Mouse (Mus musculus) layer of hippocampus, adult 9-10 months (tissue): ENCODE measurements around the gene Slc35b2.

Source experiments
- DNase-seq: peaks from one replicate; pipeline ENCODE4 v3.0.0; 2022; ENCODE audit warnings: low spot score

Slc35b2 gene

DNA sequence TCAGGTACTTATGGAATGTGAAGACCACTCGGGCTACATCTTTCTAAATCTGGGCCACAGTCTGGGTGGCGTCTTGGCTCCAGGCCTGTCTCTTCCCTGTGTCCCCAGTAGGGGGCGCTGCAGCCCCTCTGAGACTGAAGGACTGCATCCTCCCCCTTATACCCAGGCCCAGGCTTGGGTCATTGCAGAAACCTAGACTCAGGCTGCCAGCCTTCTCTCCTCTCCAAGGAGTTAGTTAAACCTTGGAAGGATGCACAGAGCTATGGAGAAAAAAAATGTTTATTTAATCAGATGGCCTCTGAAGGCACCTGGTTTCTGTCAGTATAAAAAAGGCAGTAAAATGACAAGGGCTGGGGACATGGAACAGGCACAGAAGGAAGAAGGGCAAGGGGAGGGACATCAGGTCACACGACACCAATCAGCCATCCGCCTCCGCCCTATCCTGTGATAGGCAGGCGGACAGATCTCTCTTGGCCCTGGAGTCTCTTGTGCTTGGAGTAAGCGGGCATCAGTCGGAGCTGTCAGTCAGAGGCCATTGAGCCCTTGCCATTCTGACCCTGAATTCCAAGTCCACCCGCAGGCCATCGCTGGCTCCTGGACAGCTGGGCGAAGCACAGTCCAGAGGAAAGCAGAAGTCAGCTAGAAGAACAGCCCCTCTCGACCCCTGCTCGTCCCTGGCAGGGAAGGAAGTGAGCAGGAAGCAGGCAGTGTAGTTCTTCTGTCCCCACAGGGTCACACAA lies 21.4 kb downstream of the Slc35b2 start:
- DNase-seq, result peak; percentile 67

- no peak for DNase-seq
Measured at GRCm38 (mm10) chr17:45585725-45586448, 22.2 kb downstream of the Slc35b2 start.

DNA sequence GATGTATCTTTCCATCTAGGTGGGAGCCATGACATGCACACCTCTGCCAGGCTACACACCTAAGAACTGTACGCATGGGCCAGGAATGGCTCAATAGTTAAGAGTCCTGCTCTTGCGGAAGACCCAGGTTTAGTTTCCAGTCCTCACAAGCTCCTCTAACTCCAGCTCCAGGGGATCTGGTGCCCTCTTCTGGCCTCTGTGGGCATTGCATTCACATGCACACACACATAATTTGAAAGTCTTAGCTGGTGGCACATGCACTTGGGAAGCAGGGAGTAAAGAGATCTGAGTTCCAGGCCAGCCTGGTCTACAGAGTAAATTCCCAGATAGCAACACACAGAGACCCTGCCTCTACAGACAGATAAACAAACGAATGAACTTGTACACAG lies 22.8 kb downstream of the Slc35b2 start:
- DNase-seq, result no peak

- no peak for DNase-seq
Measured at GRCm38 (mm10) chr17:45588370-45588769, 24.7 kb downstream of the Slc35b2 start.

GRCm38 (mm10) chr17:45589236-45589635 lies 25.6 kb downstream of the Slc35b2 start:
- no peak for DNase-seq

DNA sequence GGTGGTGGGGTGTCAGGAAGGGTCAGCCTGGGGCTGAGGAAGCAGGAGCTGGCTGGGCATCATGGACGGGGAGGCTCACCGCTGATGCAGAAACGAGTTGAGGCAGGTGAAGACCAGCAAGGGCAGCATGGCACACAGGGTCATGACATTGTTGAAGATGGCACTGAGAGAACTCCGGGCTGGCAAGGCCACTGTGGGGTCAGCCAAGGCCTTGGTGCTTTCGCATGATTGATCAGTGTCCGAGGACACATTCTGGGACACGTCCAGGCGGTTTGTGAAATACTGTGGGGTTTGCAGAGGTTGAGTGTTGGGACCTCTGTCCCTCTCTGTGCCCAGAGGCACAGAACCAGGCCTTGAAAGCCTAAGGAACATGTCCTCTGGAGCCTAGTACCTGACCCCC lies 26.2 kb downstream of the Slc35b2 start:
- DNase-seq, result no peak

- no peak for DNase-seq
Measured at GRCm38 (mm10) chr17:45590410-45590809, 26.7 kb downstream of the Slc35b2 start.

DNA sequence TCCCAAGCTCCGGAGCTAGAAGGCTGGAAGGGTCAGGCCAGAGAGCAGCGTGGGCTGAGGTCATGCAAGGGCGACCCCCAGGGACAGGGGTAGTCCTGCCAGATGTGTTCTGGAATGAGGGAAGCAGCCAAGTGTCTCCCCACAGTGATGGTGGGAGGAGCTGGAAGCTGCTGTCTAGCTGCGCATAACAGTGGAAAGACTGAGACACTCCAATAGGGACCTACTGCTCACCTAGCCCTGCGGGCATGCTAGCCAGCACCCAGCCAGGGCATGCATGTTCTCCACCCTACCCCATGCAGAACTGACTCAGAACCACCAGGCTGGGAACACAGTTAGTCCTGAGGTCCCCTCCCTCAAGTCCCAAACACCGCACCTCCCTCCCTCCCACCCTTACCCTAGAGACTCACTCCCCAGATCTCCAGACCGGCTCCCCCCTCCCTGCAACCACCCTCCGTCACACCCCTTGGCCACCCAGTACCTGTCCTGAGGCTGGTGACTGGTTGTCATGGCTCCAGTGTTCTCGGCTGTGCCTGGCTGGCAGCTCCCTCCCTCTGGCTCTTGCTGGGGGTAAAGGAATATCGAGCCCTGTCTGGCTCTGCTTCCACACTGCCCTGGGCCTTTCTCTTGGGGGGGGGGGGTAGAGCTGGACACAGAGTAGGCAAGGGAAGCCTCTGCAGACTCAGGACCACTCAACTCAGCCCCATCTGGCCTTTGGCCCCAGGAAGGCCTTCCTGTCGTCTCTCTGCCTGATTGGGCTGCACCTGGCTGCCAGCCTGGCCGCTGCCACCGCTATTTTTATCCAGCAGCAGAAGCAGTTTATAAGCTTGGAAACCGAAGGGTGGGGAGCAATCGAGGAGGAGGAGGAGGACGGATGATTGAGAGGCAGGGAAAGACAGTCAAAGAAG lies 28.3 kb downstream of the Slc35b2 start:
- no peak for DNase-seq

- DNase-seq, result no peak
Measured at GRCm38 (mm10) chr17:45592606-45593431, 29.1 kb downstream of the Slc35b2 start.

- no peak for DNase-seq
Measured at GRCm38 (mm10) chr17:45593479-45593878, 29.8 kb downstream of the Slc35b2 start.

DNA sequence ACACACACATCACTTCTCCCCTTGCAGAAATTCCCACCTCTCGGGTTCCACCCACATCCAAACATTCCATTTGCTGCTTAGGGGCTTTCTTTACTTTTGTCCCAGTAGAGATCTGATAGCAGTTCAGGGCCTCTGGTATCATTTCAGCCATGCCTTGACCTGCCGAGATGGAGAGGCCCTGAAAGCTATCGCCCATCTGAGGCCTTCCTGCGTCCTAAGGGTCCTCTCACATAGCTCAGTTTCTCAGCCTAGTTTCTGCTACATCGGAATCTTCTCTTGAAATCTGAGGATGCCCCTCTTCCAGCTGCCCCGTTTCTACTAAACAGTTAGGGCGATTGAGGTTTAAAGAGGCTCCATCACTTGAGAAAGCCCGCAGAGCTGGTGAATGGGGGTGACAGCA lies 30.5 kb downstream of the Slc35b2 start:
- no peak for DNase-seq

- DNase-seq, result no peak
Measured at GRCm38 (mm10) chr17:45594881-45595735, 31.4 kb downstream of the Slc35b2 start.

DNA sequence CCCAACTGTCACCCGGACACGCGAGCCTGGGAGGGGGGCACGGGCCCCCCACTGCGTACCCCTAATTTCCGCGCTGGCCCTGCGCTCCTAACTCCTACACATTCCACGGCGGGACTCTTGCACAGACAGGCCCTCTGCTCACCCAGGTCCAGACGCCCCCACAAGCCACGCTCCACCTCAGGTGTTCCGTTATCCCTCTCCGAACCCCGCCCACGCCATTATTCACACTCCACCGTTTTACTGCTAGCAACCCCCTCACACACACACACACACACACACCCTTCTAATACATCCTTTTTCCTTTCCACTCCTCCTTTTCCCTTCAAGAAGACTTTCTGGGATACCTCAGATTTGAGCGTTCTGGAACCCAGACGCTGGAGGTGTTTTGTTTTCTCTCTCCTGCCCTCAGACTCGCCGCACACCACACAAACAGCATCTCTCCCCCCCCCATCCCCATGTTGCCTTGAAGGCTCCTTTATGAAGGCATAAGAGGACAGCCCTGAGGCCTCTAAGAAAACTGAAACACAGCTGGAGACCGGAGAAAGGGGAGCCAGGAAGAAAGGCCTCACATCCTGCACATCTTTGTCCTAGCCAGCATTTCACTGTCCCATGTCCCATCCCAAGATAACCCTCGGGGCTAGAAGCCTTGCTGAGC lies 32.2 kb downstream of the Slc35b2 start:
- no peak for DNase-seq

DNA sequence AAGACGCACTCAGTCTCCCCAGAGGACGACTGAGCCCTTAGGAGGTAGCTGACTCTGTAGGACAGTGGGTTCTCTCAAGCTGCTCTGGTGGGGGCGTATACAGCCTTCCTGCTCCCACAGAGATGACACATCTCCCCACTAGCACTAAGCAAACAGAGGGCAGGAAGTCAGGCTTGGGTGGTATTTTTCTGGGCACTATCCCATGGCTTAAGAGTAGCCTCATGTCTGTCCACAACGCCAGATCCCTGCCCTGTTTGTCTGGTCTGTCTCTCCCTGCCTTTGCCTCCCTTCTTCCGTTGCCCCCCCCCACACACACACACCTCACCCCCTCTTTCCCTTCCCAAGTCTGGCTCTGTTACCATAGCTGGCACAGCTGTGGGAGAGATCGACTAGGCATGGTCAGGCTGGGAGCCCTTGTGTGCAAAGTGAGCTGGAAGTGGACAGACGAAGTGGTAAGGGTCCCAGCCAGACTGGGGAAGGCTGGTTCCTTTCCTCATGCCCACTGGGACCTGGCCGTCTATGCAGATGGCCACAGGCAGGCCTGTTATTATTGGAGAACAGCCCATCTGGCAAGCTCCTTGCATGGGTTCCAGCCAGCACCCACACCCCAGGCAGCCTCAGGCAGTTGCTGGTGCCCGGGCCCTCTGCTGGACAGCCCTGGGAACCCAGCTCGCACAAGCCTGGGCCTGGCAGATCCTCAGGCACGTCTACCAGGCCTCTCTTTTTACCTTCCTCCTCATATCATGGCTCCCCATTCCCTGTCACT lies 33.1 kb downstream of the Slc35b2 start:
- DNase-seq, result no peak

GRCm38 (mm10) chr17:45597787-45598186 lies 34.1 kb downstream of the Slc35b2 start:
- no peak for DNase-seq

DNA sequence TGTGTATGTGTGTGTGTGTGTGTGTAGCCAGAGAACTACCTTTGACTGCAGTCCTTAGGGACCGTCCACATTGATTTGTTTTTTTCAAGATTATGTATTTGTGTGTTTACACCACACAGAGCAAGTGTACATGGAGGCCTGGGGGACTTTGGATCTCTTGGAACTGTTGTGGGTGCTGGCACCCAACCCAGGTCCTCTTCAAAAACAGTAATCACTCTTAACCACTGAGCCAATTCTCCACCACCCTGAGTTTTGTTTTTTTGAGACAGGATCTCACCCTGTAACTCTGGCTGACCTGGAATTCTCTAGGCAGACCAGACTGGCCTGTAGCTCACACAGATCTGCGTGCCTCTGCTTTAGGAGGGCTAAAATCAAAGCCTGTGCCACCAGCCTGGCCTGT lies 34.7 kb downstream of the Slc35b2 start:
- no peak for DNase-seq

DNA sequence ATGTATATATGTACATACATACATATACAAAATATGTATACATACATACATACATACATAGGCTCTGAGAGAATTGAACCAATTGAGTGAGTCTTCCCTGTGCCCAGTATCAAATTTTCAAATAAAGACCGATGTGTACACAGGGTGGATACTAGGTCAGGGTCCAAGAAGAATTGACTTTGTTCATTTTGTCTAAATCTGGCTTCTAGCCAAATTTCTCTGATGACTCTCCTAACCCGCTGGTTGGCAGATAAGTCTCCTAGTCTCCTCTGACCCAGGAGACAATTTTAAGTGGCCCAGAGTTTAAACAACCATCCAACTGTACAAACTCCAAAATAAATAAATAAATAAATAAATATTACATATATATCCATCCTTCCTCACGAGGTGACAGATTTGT lies 35.2 kb downstream of the Slc35b2 start:
- DNase-seq, result no peak

- no peak for DNase-seq
Measured at GRCm38 (mm10) chr17:45599446-45600242, 36.0 kb downstream of the Slc35b2 start, which contains the start of gene Slc29a1. Gene Slc29a1 (minus strand): TSS chr17:45599606.

GRCm38 (mm10) chr17:45600267-45600666 lies 36.6 kb downstream of the Slc35b2 start:
- DNase-seq, result no peak
